Mouse (Mus musculus) WW6 (cell line): ENCODE measurements around the gene Prox1.

Experiments
- DNase-seq: peaks from one replicate; pipeline ENCODE4 v3.0.0-alpha.2; 2013; ENCODE audit warnings: low read depth, low spot score

The Prox1 gene

GRCm38 (mm10) chr1:190169911-190170818 is at the start of gene Prox1:
TSS of gene Prox1 (minus strand) at chr1:190170714.
- no peak for DNase-seq

- no peak for DNase-seq
Measured at GRCm38 (mm10) chr1:190216621-190217020, 46.1 kb upstream of the Prox1 start.

GRCm38 (mm10) chr1:190214626-190215025 is 44.1 kb upstream of the Prox1 start:
- DNase-seq = no peak

GRCm38 (mm10) chr1:190213175-190213574 is 42.7 kb upstream of the Prox1 start:
- no peak for DNase-seq

GRCm38 (mm10) chr1:190207246-190207645 is 36.7 kb upstream of the Prox1 start:
- no peak for DNase-seq

GRCm38 (mm10) chr1:190205691-190206090 is 35.2 kb upstream of the Prox1 start:
- DNase-seq = no peak

- no peak for DNase-seq
Measured at GRCm38 (mm10) chr1:190204378-190205070, 34.0 kb upstream of the Prox1 start.

- no peak for DNase-seq
Measured at GRCm38 (mm10) chr1:190201696-190202095, 31.2 kb upstream of the Prox1 start.

GRCm38 (mm10) chr1:190200996-190201395 is 30.5 kb upstream of the Prox1 start:
- DNase-seq = no peak

- DNase-seq = no peak
Measured at GRCm38 (mm10) chr1:190198247-190198646, 27.7 kb upstream of the Prox1 start.

GRCm38 (mm10) chr1:190192011-190192410 is 21.5 kb upstream of the Prox1 start:
- DNase-seq = no peak

GRCm38 (mm10) chr1:190190231-190190965 is 19.9 kb upstream of the Prox1 start:
- DNase-seq = no peak

- no peak for DNase-seq
Measured at GRCm38 (mm10) chr1:190189125-190189524, 18.6 kb upstream of the Prox1 start.

GRCm38 (mm10) chr1:190186336-190186735 is 15.8 kb upstream of the Prox1 start:
- no peak for DNase-seq

GRCm38 (mm10) chr1:190185284-190185683 is 14.8 kb upstream of the Prox1 start:
- no peak for DNase-seq

GRCm38 (mm10) chr1:190183574-190183973 is 13.1 kb upstream of the Prox1 start:
- no peak for DNase-seq

- DNase-seq = no peak
Measured at GRCm38 (mm10) chr1:190181765-190182164, 11.3 kb upstream of the Prox1 start.

GRCm38 (mm10) chr1:190180861-190181260 is 10.3 kb upstream of the Prox1 start:
- DNase-seq = no peak

- DNase-seq = no peak
Measured at GRCm38 (mm10) chr1:190176961-190177360, 6.4 kb upstream of the Prox1 start.

- DNase-seq = no peak
Measured at GRCm38 (mm10) chr1:190174671-190175661, 4.5 kb upstream of the Prox1 start.

GRCm38 (mm10) chr1:190174231-190174630 is 3.7 kb upstream of the Prox1 start:
- no peak for DNase-seq
